Mouse (Mus musculus): ENCODE data around the gene Gadd45b.

- TF ChIP-seq CTCF (IDR thresholded peaks at IDR 0.05 in 2 of 3, conservative IDR thresholded peaks at IDR 0.05 in 1 of 3; ENCODE audit: control insufficient read depth in 1 of 3, insufficient read depth in 1 of 3, low read depth in 2 of 3, low read length in 3 of 3, poor library complexity in 1 of 3, severe bottlenecking in 1 of 3): no peak
- TF ChIP-seq TAL1 (IDR thresholded peaks at IDR 0.05; ENCODE audit: low read length): no peak
- no peak for TF ChIP-seq HCFC1 (IDR thresholded peaks at IDR 0.05; ENCODE audit: low read depth, low read length)
Observed at GRCm38 (mm10) chr10:80943701-80944100, 13.8 kb downstream of the Gadd45b start.
